Mouse (Mus musculus) megakaryocyte progenitor cell, adult 5-6 weeks (primary cell): Measurements from ENCODE around the gene Gm26566. TPM values are rescaled to one million over a fixed set of nuclear protein-coding genes. Genes with fewer than 3 reads are reported as not detected.
"Not testable (repeated sequence)": the region's sequence is repeated elsewhere in the genome, so short reads cannot be mapped to it uniquely, and the experiment has no call there.

Experiments used
- ATAC-seq: replicated peaks from 2 replicates; pipeline ENCODE4 v1.8.0; 2016; ENCODE audit warnings: mild to moderate bottlenecking, moderate TSS enrichment, inconsistent platforms; ENCODE audit not compliant: poor library complexity
- total RNA-seq, 2 experiments: library from RNA; stranded (forward) in 1 of 2; stranded (reverse) in 1 of 2; fragments of 157-497, 149-512 nt in 1 of 2; fragments of 200-1000 nt in 1 of 2; gene quantifications; 2 replicates each; pipeline versions ENCODE4 v1.2.3 to v1.2.4; 2015 to 2017

The Gm26566 gene
- total RNA-seq, 2 experiments from 2014 or later: 1.2 TPM; not detected in 1

GRCm38 (mm10) chr4:88727324-88727723 is 5.7 kb downstream of the Gm26566 start:
- peak; percentile 89 for ATAC-seq

GRCm38 (mm10) chr4:88738480-88738879 is 16.9 kb downstream of the Gm26566 start:
- ATAC-seq: peak; percentile 86

- peak; percentile 71 for ATAC-seq
These were observed 17.4 kb downstream of the Gm26566 start for GRCm38 (mm10) chr4:88739036-88739435.

- peak; percentile 61 for ATAC-seq
These were observed 19.8 kb downstream of the Gm26566 start for GRCm38 (mm10) chr4:88741426-88741825.

- ATAC-seq: peak; percentile 18; the same call in 1 of the 2 replicates
These were observed 21.3 kb downstream of the Gm26566 start for GRCm38 (mm10) chr4:88742771-88743371.

GRCm38 (mm10) chr4:88744207-88744606 is 22.6 kb downstream of the Gm26566 start:
- no peak for ATAC-seq

- ATAC-seq: no peak
These were observed 28.3 kb downstream of the Gm26566 start for GRCm38 (mm10) chr4:88749926-88750325.

- peak; percentile 56; the same call in 1 of the 2 replicates for ATAC-seq
These were observed 33.3 kb downstream of the Gm26566 start, which contains the start of gene Gm13271 for GRCm38 (mm10) chr4:88754818-88755340. TSS of gene Gm13271 (plus strand) at chr4:88754868.

- ATAC-seq: not testable (repeated sequence)
These were observed 35.2 kb downstream of the Gm26566 start for GRCm38 (mm10) chr4:88756581-88757513.

- peak; percentile 100 for ATAC-seq
These were observed 36.0 kb downstream of the Gm26566 start for GRCm38 (mm10) chr4:88757628-88758031.

- not testable (repeated sequence) for ATAC-seq
These were observed 37.1 kb downstream of the Gm26566 start for GRCm38 (mm10) chr4:88758751-88759150.

GRCm38 (mm10) chr4:88759610-88760268 is 38.1 kb downstream of the Gm26566 start, which contains the start of gene Gm13283:
TSS of gene Gm13283 (plus strand) at chr4:88760119.
- ATAC-seq: not testable (repeated sequence)

- not testable (repeated sequence) for ATAC-seq
These were observed 38.8 kb downstream of the Gm26566 start for GRCm38 (mm10) chr4:88760431-88760830.

GRCm38 (mm10) chr4:88761776-88762175 is 40.2 kb downstream of the Gm26566 start:
- not testable (repeated sequence) for ATAC-seq

GRCm38 (mm10) chr4:88762341-88762740 is 40.7 kb downstream of the Gm26566 start:
- not testable (repeated sequence) for ATAC-seq

GRCm38 (mm10) chr4:88763384-88764018 is 41.9 kb downstream of the Gm26566 start:
- peak; percentile 83 for ATAC-seq
